Mouse (Mus musculus) hindbrain, embryonic 15.5 days (tissue): ENCODE results near the gene Gipc1. TPM values are rescaled to one million over a fixed set of nuclear protein-coding genes. Genes with fewer than 3 reads are reported as not detected.
A peak's percentile ranks its signal among the peaks of the same experiment; 100 is the strongest.

Experiments
- ATAC-seq: fragments of 200-750 bp; cut with Nextera tagmentation; 2 replicates; pipeline ENCODE4 v1.8.0; 2017; ENCODE audit warnings: low read depth, moderate number of reproducible peaks, moderate TSS enrichment; ENCODE audit not compliant: low FRiP score
- H3K27ac ChIP-seq: fragments of 300-500 bp; sonication (generic); replicated peaks from 2 replicates; pipeline ENCODE4 v1.5.1; 2015; ENCODE audit warnings: mild to moderate bottlenecking, inconsistent platforms
- H3K27me3 ChIP-seq: fragments of 300-500 bp; sonication (generic); 2 replicates; pipeline ENCODE4 v1.6.1; 2015; ENCODE audit warnings: control low read depth, inconsistent platforms
- H3K36me3 ChIP-seq: fragments of 300-500 bp; sonication (generic); 2 replicates; pipeline ENCODE4 v1.6.1; 2015; ENCODE audit warnings: control low read depth, inconsistent platforms
- H3K4me1 ChIP-seq: fragments of 300-500 bp; sonication (generic); replicated peaks from 2 replicates; pipeline ENCODE4 v1.6.1; 2015; ENCODE audit warnings: control low read depth, inconsistent platforms
- H3K4me2 ChIP-seq: fragments of 300-500 bp; sonication (generic); 2 replicates; pipeline ENCODE4 v1.6.1; 2015; ENCODE audit warnings: moderate library complexity, mild to moderate bottlenecking, inconsistent platforms
- H3K4me3 ChIP-seq: fragments of 300-500 bp; sonication (generic); 2 replicates; pipeline ENCODE4 v1.5.1; 2015; ENCODE audit warnings: mild to moderate bottlenecking, inconsistent platforms
- H3K9ac ChIP-seq: fragments of 300-500 bp; sonication (generic); 2 replicates; pipeline ENCODE4 v1.6.1; 2015; ENCODE audit warnings: inconsistent platforms
- H3K9me3 ChIP-seq: fragments of 300-500 bp; sonication (generic); 2 replicates; pipeline ENCODE4 v1.6.1; 2016; ENCODE audit warnings: control low read depth, inconsistent platforms
- WGBS: fragments of 180-500 bp; shearing (Covaris S2); methylation state at CpG from one replicate; pipeline ENCODE4 v1.1.7; 2015; 5-methylcytosine and 5-hydroxymethylcytosine counted together
- polyA plus RNA-seq: library from polyadenylated mRNA; unstranded; fragments of >200 nt; fragmentation: Nextera tagmentation; extraction: Ambion mirVana; gene quantifications from 2 replicates; pipeline ENCODE4 v1.2.1, GENCODE M21; 2015

The Gipc1 gene
- 132 and 133 TPM in 2 replicates for polyA plus RNA-seq

DNA sequence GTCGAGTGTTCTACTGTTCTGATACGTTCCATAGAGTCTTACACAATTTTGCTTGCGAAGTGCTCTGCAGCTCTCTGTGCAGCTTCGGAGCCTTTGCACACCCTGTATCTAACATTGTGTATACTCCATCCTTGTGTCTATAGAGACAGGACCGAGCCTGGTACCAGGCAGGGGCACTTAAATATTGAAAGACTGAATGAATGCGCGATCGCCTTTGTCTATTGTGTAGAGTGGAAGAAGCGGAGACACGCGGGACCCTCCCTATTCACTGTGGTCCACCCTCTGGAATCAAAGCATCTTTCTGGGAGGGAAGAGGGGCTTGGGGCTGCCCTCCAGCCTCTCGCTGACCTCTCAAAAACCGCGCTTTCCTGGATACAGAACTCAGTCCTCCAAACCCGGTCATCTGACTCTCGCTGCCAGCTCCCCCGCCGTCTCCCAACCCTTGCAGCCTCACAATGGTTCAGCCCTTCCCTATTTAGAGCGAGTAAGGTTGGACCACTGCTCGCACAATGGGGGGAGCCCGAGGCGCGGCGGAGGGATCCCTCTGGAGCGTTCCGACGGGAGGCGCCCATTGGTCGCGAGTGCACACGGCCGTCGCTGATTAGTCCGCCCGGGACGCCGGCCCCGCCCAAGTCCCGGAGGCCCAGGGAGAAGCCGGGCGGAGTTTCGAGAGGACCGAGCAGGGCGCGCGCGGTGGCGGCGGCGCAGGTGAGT is at the start of gene Gipc1:
Gene Gipc1 (plus strand): TSS at position 648 of the 714 bp plus-strand sequence.
- Histone ChIP-seq H3K4me2 (peak within 1 kb of the TSS; percentile 92), H3K36me3 (no peaks in the 10 kb centered on the region), H3K4me1 (peaks cover 20% of the 10 kb centered on the region), H3K27me3 (no peaks in the 10 kb centered on the region), H3K4me3 (peak within 1 kb of the TSS; percentile 93), H3K9ac (peak within 1 kb of the TSS; percentile 85), H3K9me3 (no peaks in the 10 kb centered on the region), H3K27ac (peak within 1 kb of the TSS; percentile 89)
- ATAC-seq, result peak; percentile 95
- WGBS, result 4% methylated on average over 46 of the region's 50 CpGs

GRCm38 (mm10) chr8:83607661-83608397 is 44.6 kb upstream of the Gipc1 start, which contains the start of the genes Tecr and Dnajb1:
Gene Tecr, minus strand, starts transcription at chr8:83607971.
Gene Dnajb1, plus strand, starts transcription at chr8:83608193.
- H3K4me2 ChIP-seq, result peak within 1 kb of the TSS; percentile 86
- no peaks in the 10 kb centered on the region for H3K9me3 ChIP-seq
- H3K4me1 ChIP-seq, result peaks cover 23% of the 10 kb centered on the region
- no peaks in the 10 kb centered on the region for H3K27me3 ChIP-seq
- WGBS, result under 1% methylated on average over 69 of the region's 69 CpGs
- H3K4me3 ChIP-seq, result peak within 1 kb of the TSS; percentile 63
- peak; percentile 96 for ATAC-seq
- H3K9ac ChIP-seq, result peak within 1 kb of the TSS; percentile 75
- H3K27ac ChIP-seq, result peak within 1 kb of the TSS; percentile 95
- H3K36me3 ChIP-seq, result peaks cover 25% of the 10 kb centered on the region

DNA sequence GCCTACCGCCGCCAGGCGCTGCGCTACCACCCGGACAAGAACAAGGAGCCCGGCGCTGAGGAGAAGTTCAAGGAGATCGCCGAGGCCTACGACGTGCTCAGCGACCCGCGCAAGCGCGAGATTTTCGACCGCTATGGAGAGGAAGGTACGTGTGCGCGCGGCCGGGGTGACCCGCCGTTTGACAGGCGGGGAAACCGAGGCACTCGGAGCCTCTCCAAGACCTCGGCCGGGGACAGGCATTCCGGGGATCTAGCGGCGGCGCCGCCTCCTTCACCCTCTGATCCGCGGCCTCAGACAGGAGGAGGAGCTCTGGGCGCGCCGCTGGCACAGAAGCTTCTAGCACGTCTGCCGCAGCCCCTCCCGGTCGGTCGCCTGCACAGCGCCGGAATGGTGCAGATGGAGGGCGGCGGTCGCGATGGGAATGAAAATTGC is 44.1 kb upstream of the Gipc1 start:
- peak; percentile 79 for ATAC-seq
- Histone ChIP-seq H3K9ac (peak overlapping the region; percentile 75), H3K4me1 (peaks cover 23% of the 10 kb centered on the region), H3K27me3 (no peaks in the 10 kb centered on the region), H3K27ac (peak overlapping the region; percentile 95), H3K9me3 (no peaks in the 10 kb centered on the region), H3K4me3 (peak overlapping the region; percentile 63), H3K36me3 (peaks cover 30% of the 10 kb centered on the region), H3K4me2 (peak overlapping the region; percentile 86)
- under 1% methylated on average over 51 of the region's 51 CpGs for WGBS

- no peak for ATAC-seq
- Histone ChIP-seq H3K36me3 (peaks cover 33% of the 10 kb centered on the region), H3K4me1 (peaks cover 23% of the 10 kb centered on the region), H3K9me3 (no peaks in the 10 kb centered on the region), H3K27me3 (no peaks in the 10 kb centered on the region), H3K27ac (peak overlapping the region; percentile 95), H3K9ac (peak overlapping the region; percentile 75), H3K4me2 (peak overlapping the region; percentile 86), H3K4me3 (peak overlapping the region; percentile 63)
- WGBS, result 37% methylated on average over 9 of the region's 9 CpGs
Measured at GRCm38 (mm10) chr8:83609086-83609485, 43.4 kb upstream of the Gipc1 start.

GRCm38 (mm10) chr8:83609547-83610180 is 42.8 kb upstream of the Gipc1 start:
- 96% methylated on average over 10 of the region's 10 CpGs for WGBS
- ATAC-seq, result no peak
- Histone ChIP-seq H3K9me3 (no peaks in the 10 kb centered on the region), H3K27ac (no peak overlapping the region), H3K4me1 (peaks cover 23% of the 10 kb centered on the region), H3K4me3 (peak overlapping the region; percentile 63), H3K4me2 (peak overlapping the region; percentile 86), H3K36me3 (peaks cover 33% of the 10 kb centered on the region), H3K9ac (peak overlapping the region; percentile 75), H3K27me3 (no peaks in the 10 kb centered on the region)

GRCm38 (mm10) chr8:83611921-83612320 is 40.6 kb upstream of the Gipc1 start:
- Histone ChIP-seq H3K4me1 (peaks cover 21% of the 10 kb centered on the region), H3K9me3 (no peaks in the 10 kb centered on the region), H3K4me2 (no peak overlapping the region), H3K27me3 (no peaks in the 10 kb centered on the region), H3K36me3 (peaks cover 33% of the 10 kb centered on the region), H3K27ac (no peak overlapping the region), H3K9ac (no peak overlapping the region), H3K4me3 (no peak overlapping the region)
- 95% methylated on average over 4 of the region's 4 CpGs for WGBS
- no peak for ATAC-seq

DNA sequence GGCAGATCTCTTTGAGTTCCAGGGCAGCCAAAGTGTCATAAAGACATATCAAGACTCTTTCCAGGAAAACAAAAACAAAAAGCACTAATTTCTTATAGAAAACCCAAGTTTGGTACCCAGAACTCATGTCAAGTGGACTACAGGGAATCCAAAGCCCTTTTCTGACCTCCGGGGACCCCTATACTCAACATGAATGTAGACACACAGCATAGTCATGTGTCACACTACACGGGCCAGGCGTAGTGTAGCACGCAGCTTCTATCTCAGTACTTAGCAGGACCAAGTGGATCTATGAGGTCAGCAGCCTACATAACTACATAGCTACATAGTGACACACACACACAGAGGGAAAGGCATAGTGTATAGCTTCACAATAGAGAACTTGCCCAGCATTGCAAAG is 38.8 kb upstream of the Gipc1 start:
- H3K4me2 ChIP-seq, result no peak overlapping the region
- peaks cover 17% of the 10 kb centered on the region for H3K4me1 ChIP-seq
- no peak overlapping the region for H3K4me3 ChIP-seq
- no peak overlapping the region for H3K27ac ChIP-seq
- no peak overlapping the region for H3K9ac ChIP-seq
- no peak for ATAC-seq
- H3K9me3 ChIP-seq, result no peaks in the 10 kb centered on the region
- H3K27me3 ChIP-seq, result no peaks in the 10 kb centered on the region
- WGBS, result 92% methylated on average over 4 of the region's 4 CpGs
- H3K36me3 ChIP-seq, result peaks cover 33% of the 10 kb centered on the region

- peaks cover 20% of the 10 kb centered on the region for H3K36me3 ChIP-seq
- no peaks in the 10 kb centered on the region for H3K9me3 ChIP-seq
- no peak overlapping the region for H3K9ac ChIP-seq
- H3K27ac ChIP-seq, result no peak overlapping the region
- no peaks in the 10 kb centered on the region for H3K27me3 ChIP-seq
- no peak overlapping the region for H3K4me2 ChIP-seq
- ATAC-seq, result no peak
- peaks cover under 1% of the 10 kb centered on the region; the same call in 1 of the 2 replicates for H3K4me1 ChIP-seq
- H3K4me3 ChIP-seq, result no peak overlapping the region
Measured at GRCm38 (mm10) chr8:83616625-83617024, 35.9 kb upstream of the Gipc1 start.

DNA sequence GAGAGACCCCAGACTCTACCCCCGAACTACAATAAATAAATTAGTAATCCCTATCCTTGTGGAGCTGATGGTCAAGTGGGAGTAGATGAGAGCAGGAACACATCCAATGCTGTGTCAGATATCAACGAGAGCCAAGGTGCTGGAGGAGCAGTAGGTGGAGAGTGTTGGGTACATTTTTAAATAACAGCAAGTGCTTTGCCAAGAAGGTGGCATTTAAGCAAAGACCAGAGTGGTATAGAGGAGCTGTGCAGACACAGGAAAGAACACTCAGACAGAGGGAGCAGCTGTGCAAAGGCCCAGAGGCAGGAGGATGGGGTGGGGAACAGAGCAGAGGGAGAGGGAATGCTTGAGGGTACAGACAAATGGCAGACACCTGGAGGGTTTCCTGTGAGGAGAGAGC is 35.4 kb upstream of the Gipc1 start:
- 92% methylated on average over 2 of the region's 2 CpGs for WGBS
- Histone ChIP-seq H3K4me3 (no peak overlapping the region), H3K4me1 (peaks cover 5% of the 10 kb centered on the region), H3K27me3 (no peaks in the 10 kb centered on the region), H3K4me2 (no peak overlapping the region), H3K9me3 (no peaks in the 10 kb centered on the region), H3K27ac (no peak overlapping the region), H3K9ac (no peak overlapping the region), H3K36me3 (peaks cover 15% of the 10 kb centered on the region)
- ATAC-seq, result no peak

- H3K4me2 ChIP-seq, result no peak overlapping the region
- H3K4me3 ChIP-seq, result no peak overlapping the region
- H3K36me3 ChIP-seq, result 0 out of 2 replicates have a peak, but pooled peaks cover 3% of the 10 kb centered on the region
- no peak overlapping the region for H3K9ac ChIP-seq
- no peaks in the 10 kb centered on the region for H3K9me3 ChIP-seq
- 91% methylated on average over 2 of the region's 2 CpGs for WGBS
- no peak overlapping the region for H3K27ac ChIP-seq
- no peak for ATAC-seq
- H3K4me1 ChIP-seq, result peaks cover 7% of the 10 kb centered on the region
- H3K27me3 ChIP-seq, result no peaks in the 10 kb centered on the region
Measured at GRCm38 (mm10) chr8:83618566-83618965, 33.9 kb upstream of the Gipc1 start.

- no peak overlapping the region for H3K27ac ChIP-seq
- 91% methylated on average over 9 of the region's 9 CpGs for WGBS
- ATAC-seq, result no peak
Measured at GRCm38 (mm10) chr8:83619568-83620285, 32.8 kb upstream of the Gipc1 start.

More at GRCm38 (mm10) chr8:83619568-83620285, 32.8 kb upstream of the Gipc1 start:
- H3K4me1 ChIP-seq, result peaks cover 7% of the 10 kb centered on the region
- no peak overlapping the region for H3K9ac ChIP-seq
- H3K27me3 ChIP-seq, result no peaks in the 10 kb centered on the region
- H3K9me3 ChIP-seq, result no peaks in the 10 kb centered on the region
- no peak overlapping the region for H3K4me3 ChIP-seq
- H3K36me3 ChIP-seq, result no peaks in the 10 kb centered on the region
- H3K4me2 ChIP-seq, result no peak overlapping the region
